Mouse (Mus musculus): ENCODE results near the gene Itih4. TPM values are rescaled to one million over a fixed set of nuclear protein-coding genes. Genes with fewer than 3 reads are reported as not detected.

Gene Itih4
- total and polyA plus RNA-seq, 3 experiments: 4.7 to 7.3 (median 7.1) TPM

- no peak for DNase-seq
- Histone ChIP-seq H3K36me3 (ENCODE audit: control insufficient read depth, insufficient read depth, low read length) (no peaks in the 10 kb centered on the region), H3K9ac (ENCODE audit: low read depth, low read length) (no peak overlapping the region), H3K4me1 (ENCODE audit: control insufficient read depth, insufficient read depth, low read length) (peaks cover 7% of the 10 kb centered on the region), H3K27me3 (ENCODE audit: control insufficient read depth, insufficient read depth, low read length) (no peaks in the 10 kb centered on the region), H3K79me2 (replicated peaks; ENCODE audit: control insufficient read depth, insufficient read depth, low read length) (no peaks in the 10 kb centered on the region), H3K27ac (no peak overlapping the region), H3K4me3 (no peak overlapping the region)
- TF ChIP-seq POLR2A (IDR thresholded peaks at IDR 0.05; ENCODE audit: insufficient read depth, low read depth, low read length): no peak
- no peak for TF ChIP-seq CTCF (IDR thresholded peaks at IDR 0.05)
- TF ChIP-seq EP300 (IDR thresholded peaks at IDR 0.05; ENCODE audit: insufficient read depth, low read depth, low read length): no peak
- WGBS: 62% methylated on average over 10 of the region's 10 CpGs
- intact Hi-C loops (cut with DNase I): no loop called here
Observed at GRCm38 (mm10) chr14:30856885-30857507, 29.3 kb upstream of the Itih4 start.

- no peak overlapping the region for H3K27ac ChIP-seq
- no peaks in the 10 kb centered on the region for H3K27me3 ChIP-seq (ENCODE audit: control insufficient read depth, insufficient read depth, low read length)
- no peak overlapping the region for H3K4me3 ChIP-seq
- peaks cover 4% of the 10 kb centered on the region for H3K4me1 ChIP-seq (ENCODE audit: control insufficient read depth, insufficient read depth, low read length)
- DNase-seq: no peak
- intact Hi-C loops (cut with DNase I): no loop called here
- no peak overlapping the region for H3K9ac ChIP-seq (ENCODE audit: low read depth, low read length)
- H3K79me2 ChIP-seq (replicated peaks; ENCODE audit: control insufficient read depth, insufficient read depth, low read length): no peaks in the 10 kb centered on the region
- WGBS: 77% methylated on average over 4 of the region's 4 CpGs
- H3K36me3 ChIP-seq (ENCODE audit: control insufficient read depth, insufficient read depth, low read length): no peaks in the 10 kb centered on the region
- no peak for TF ChIP-seq POLR2A (IDR thresholded peaks at IDR 0.05; ENCODE audit: insufficient read depth, low read depth, low read length)
- TF ChIP-seq CTCF (IDR thresholded peaks at IDR 0.05): peak; percentile 65
Observed at GRCm38 (mm10) chr14:30857990-30858389, 28.3 kb upstream of the Itih4 start.

GRCm38 (mm10) chr14:30861421-30862125, 24.7 kb upstream of the Itih4 start:
- Histone ChIP-seq H3K27me3 (ENCODE audit: control insufficient read depth, insufficient read depth, low read length) (no peaks in the 10 kb centered on the region), H3K4me3 (no peak overlapping the region), H3K4me1 (ENCODE audit: control insufficient read depth, insufficient read depth, low read length) (peaks cover 1% of the 10 kb centered on the region; the same call in 1 of the 2 replicates), H3K27ac (no peak overlapping the region), H3K9ac (ENCODE audit: low read depth, low read length) (no peak overlapping the region), H3K36me3 (ENCODE audit: control insufficient read depth, insufficient read depth, low read length) (no peaks in the 10 kb centered on the region), H3K79me2 (replicated peaks; ENCODE audit: control insufficient read depth, insufficient read depth, low read length) (no peaks in the 10 kb centered on the region)
- no peak for TF ChIP-seq POLR2A (IDR thresholded peaks at IDR 0.05; ENCODE audit: insufficient read depth, low read depth, low read length)
- no peak for TF ChIP-seq CTCF (IDR thresholded peaks at IDR 0.05)
- no peak for TF ChIP-seq EP300 (IDR thresholded peaks at IDR 0.05; ENCODE audit: insufficient read depth, low read depth, low read length)
- intact Hi-C loops (cut with DNase I): no loop called here
- DNase-seq: no peak
- WGBS: 58% methylated on average over 16 of the region's 16 CpGs

- TF ChIP-seq POLR2A (IDR thresholded peaks at IDR 0.05; ENCODE audit: insufficient read depth, low read depth, low read length): no peak
- no peak for TF ChIP-seq EP300 (IDR thresholded peaks at IDR 0.05; ENCODE audit: insufficient read depth, low read depth, low read length)
- no peak for TF ChIP-seq CTCF (IDR thresholded peaks at IDR 0.05)
- Histone ChIP-seq H3K36me3 (ENCODE audit: control insufficient read depth, insufficient read depth, low read length) (no peaks in the 10 kb centered on the region), H3K9ac (ENCODE audit: low read depth, low read length) (no peak overlapping the region), H3K27me3 (ENCODE audit: control insufficient read depth, insufficient read depth, low read length) (no peaks in the 10 kb centered on the region), H3K4me3 (no peak overlapping the region), H3K79me2 (replicated peaks; ENCODE audit: control insufficient read depth, insufficient read depth, low read length) (no peaks in the 10 kb centered on the region), H3K27ac (no peak overlapping the region), H3K4me1 (ENCODE audit: control insufficient read depth, insufficient read depth, low read length) (peaks cover 3% of the 10 kb centered on the region)
- no peak for DNase-seq
- 69% methylated on average over 9 of the region's 9 CpGs for WGBS
- intact Hi-C loops (cut with DNase I): no loop called here
Observed at GRCm38 (mm10) chr14:30862368-30862767, 23.9 kb upstream of the Itih4 start.

- Histone ChIP-seq H3K27me3 (ENCODE audit: control insufficient read depth, insufficient read depth, low read length) (no peaks in the 10 kb centered on the region), H3K27ac (no peak overlapping the region), H3K79me2 (replicated peaks; ENCODE audit: control insufficient read depth, insufficient read depth, low read length) (no peaks in the 10 kb centered on the region), H3K4me3 (no peak overlapping the region), H3K36me3 (ENCODE audit: control insufficient read depth, insufficient read depth, low read length) (peaks cover 2% of the 10 kb centered on the region; the same call in 1 of the 2 replicates), H3K9ac (ENCODE audit: low read depth, low read length) (no peak overlapping the region), H3K4me1 (ENCODE audit: control insufficient read depth, insufficient read depth, low read length) (peaks cover 12% of the 10 kb centered on the region)
- intact Hi-C loops (cut with DNase I): loop anchor here (1.0 to 5.0 kb wide), 4 partner anchors 38 to 273 kb away; partner anchors contain the start of gene Tmem110
- no peak for DNase-seq
- 74% methylated on average over 3 of the region's 3 CpGs for WGBS
- no peak for TF ChIP-seq POLR2A (IDR thresholded peaks at IDR 0.05; ENCODE audit: insufficient read depth, low read depth, low read length)
- TF ChIP-seq CTCF (IDR thresholded peaks at IDR 0.05): peak; percentile 79
Observed at GRCm38 (mm10) chr14:30865311-30865710, 21.0 kb upstream of the Itih4 start.

GRCm38 (mm10) chr14:30867042-30867441, 19.2 kb upstream of the Itih4 start:
- DNase-seq: peak; percentile 75 to 77
- Histone ChIP-seq H3K79me2 (replicated peaks; ENCODE audit: control insufficient read depth, insufficient read depth, low read length) (no peaks in the 10 kb centered on the region), H3K9ac (ENCODE audit: low read depth, low read length) (no peak overlapping the region), H3K4me1 (ENCODE audit: control insufficient read depth, insufficient read depth, low read length) (peaks cover 12% of the 10 kb centered on the region), H3K27me3 (ENCODE audit: control insufficient read depth, insufficient read depth, low read length) (no peaks in the 10 kb centered on the region), H3K36me3 (ENCODE audit: control insufficient read depth, insufficient read depth, low read length) (peaks cover 2% of the 10 kb centered on the region; the same call in 1 of the 2 replicates), H3K27ac (no peak overlapping the region; the same call in 1 of the 2 replicates), H3K4me3 (no peak overlapping the region)
- TF ChIP-seq POLR2A (IDR thresholded peaks at IDR 0.05; ENCODE audit: insufficient read depth, low read depth, low read length) (no peak), EP300 (IDR thresholded peaks at IDR 0.05; ENCODE audit: insufficient read depth, low read depth, low read length) (peak; percentile 77)
- 19% methylated on average over 5 of the region's 5 CpGs for WGBS
- intact Hi-C loops (cut with DNase I): loop anchor here (1.0 to 5.0 kb wide), 5 partner anchors 14 to 275 kb away; partner anchors contain the start of gene Tmem110

Measured in heart, adult 2 months (tissue).